Mouse (Mus musculus): Measurements from ENCODE around the gene Abcb6.

Abcb6 gene

GRCm38 (mm10) chr1:75180105-75180590 is at the start of gene Abcb6:
Gene Abcb6 (minus strand): TSS chr1:75180392.
- peak; percentile 85 for DNase-seq (ENCODE audit: low read depth, low spot score)

- DNase-seq (ENCODE audit: low read depth, low spot score), result no peak
Observed at GRCm38 (mm10) chr1:75229158-75229557, 49.0 kb upstream of the Abcb6 start.

DNA sequence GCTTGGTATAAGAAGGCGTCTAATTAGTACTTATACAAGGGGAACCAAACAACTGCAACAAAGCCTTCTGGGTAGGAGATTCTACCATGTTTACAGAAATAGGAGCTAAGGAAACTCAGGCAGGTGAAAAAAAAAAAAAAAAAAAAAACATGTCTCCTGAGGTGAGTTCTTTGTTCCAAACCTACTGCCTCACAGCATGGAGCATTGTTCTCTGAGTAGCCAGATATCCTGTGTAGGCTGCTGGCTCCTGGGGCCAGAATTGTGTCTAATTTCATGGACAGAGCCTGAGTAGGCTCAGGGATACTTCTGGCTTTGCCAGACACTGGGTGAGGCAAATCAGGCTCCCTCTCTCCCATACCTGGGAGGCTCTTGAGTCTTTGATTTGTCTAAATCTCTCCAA is 47.5 kb upstream of the Abcb6 start:
- DNase-seq (ENCODE audit: low read depth, low spot score), result no peak

DNA sequence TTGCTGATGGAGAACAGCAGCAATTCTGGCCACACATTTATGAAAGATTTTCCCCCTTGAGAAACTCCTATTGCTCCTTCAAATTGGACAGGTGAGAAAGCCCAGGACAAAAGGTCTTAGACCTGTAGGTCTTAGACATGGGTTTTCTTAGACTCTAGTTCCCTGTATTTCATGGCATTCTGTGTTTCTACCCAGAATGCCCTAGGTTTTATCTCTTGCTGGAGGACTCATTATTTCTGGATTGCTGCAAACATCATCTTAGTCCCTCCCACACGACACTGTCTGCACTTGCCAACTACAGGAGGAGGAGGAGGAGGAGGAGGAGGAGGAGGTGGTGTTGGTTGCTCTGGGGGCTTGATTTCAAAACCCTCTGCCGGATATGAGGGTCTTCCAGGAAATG is 45.9 kb upstream of the Abcb6 start:
- no peak for DNase-seq (ENCODE audit: low read depth, low spot score)

DNA sequence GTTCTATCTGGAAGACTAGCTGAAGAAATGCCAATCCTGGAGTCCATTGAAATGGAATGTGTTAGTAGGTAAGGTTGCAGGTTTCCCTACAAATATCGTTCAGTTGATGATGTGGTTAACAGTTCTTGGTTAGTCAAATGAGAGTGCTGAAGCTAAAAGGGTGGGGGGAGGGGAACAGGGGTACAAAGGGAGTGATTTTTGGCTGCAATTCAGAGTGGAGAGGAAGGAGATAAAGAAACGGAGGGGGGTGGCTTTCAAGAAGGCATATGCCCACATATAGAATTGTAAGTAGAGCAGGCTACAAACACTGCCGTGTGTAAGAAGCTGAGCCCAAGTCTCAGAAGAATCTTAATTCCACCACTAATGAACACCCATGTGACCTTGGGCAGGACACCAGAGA is 45.3 kb upstream of the Abcb6 start:
- DNase-seq (ENCODE audit: low read depth, low spot score), result no peak

DNA sequence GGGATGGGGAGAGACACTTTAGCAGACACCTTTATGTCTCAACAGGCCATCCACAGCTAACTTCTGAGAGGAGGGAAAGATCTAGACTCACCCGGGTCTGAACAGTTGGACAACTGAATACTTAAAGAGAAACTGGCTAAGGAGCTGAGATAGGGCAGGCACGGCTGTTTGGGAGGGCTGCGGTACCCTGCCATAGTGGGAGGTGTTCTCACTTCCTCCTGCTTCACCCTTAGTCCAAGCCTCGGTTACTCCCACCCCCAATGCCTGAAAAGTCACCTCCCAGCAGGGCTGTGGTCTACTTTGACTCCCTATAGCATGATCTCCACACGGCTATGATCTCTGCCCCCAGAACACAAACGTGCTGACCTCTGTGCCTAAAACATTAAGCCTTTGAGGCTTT is 43.3 kb upstream of the Abcb6 start:
- peak; percentile 28 for DNase-seq (ENCODE audit: low read depth, low spot score)

DNA sequence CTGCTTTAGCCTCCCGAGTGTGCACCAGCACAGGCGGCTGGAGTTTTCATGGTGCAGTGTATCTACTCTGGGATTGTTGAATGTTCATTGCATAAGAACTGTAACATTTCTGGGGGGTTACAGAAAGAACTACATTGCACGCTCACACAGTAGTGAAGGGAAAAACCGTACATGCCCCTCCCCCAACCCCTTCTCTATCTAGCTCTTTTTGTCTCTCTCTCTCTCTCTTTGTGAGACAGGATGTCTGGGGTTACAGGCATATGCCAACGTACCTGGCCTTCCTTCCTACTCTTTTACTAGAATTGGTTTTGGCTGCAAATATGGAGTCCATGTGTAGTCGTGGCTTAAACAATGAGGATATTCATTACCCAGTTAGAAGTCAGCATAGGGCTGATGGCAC is 42.7 kb upstream of the Abcb6 start:
- DNase-seq (ENCODE audit: low read depth, low spot score), result peak; percentile 66

DNA sequence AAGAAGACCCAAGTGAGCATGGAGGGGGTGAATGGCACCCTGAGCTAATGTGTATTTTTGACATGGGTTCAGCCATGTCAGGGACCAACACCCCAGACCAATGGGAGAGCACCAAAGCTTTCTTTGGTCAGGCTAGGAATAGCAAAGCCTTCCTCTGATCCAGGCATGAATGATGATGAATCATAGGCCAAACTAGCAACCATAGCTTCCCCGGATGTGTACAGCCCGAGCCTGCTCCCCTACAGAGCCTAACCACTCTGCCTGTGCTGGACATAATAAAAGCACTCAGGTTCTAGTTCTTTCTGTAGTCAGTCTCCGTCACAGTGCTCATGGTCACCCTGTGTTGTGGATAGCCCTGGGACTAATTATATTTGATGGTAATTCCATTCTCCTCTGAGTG is 41.3 kb upstream of the Abcb6 start:
- DNase-seq (ENCODE audit: low read depth, low spot score), result no peak

DNA sequence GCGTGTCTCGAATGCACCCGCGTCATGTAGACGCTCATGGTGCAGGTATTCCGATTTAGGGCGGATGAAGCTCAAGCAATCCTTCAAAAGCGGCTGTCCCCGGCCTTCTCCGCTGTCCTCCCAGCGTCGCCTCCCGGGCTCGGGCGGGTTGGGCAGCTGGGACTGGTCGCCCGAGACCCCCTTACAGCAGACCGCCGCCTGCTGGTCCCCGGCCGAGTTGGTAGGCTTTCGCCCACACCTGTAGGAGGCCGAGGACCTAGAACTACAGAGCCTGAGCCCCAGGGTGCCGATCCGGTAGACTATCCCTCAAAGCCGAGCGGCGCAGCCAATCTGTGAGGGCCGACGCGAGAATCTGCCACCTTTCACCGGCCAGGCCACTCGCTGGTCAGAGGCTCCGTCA is 39.3 kb upstream of the Abcb6 start, which contains the start of gene Tuba4a:
Gene Tuba4a, minus strand, starts transcription at position 335 of the 400 bp plus-strand sequence.
- no peak for DNase-seq (ENCODE audit: low read depth, low spot score)

DNA sequence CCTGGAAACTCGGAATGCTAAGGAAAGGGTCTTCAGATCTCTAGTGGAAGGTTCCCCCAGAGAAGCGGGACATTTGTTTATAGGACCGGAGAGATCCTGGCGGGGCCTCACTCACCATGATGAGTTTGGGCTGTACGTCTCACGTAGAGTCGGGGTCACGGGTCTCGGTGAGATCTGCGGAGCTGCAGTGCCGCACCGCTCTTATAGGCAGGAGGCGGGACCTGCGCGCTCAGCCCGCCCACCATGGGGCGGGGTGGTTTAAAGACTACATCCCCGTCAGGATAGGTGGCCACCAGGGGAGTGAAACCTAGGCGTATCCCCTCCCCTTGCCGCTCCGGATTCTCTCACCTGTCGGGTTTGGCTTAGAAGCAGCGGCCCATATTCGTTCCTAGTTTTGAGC is 38.9 kb upstream of the Abcb6 start:
- DNase-seq (ENCODE audit: low read depth, low spot score), result peak; percentile 97

DNA sequence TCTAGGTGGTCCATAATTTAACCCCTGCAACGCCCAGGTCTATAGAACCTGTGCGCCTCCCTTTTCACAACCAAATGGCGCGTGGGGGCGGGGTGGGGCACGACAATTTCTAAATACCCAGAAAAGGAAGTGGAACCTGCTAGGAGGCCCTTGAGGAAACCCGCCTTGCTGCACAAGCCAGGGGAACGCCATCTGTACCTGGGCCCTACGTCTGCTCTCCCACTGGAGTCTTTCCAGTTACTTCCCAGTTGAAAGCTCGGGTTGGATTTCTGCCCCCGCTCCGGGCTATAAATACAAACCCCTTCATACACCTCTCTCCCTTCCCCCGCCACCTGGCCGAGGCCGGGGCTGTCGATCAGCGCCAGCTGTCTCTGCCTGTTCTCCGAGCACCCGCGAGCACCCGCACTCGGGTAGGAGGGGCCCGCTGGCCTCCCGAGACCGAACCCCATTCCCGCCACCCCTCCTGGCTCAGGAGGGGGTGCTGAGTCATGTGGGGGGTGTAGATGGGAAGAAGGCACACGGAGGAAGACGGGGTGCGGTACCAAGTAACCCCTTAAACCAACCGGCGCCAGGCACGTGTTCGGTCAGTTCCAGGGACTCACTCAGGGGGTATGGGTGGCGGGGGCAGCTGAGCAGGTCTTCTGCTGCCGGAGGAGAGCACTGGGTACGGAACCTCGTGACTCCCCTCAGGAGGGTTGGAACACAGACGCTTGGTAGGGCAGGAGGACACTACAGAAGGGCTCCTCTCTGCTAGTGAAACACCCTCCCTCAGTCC is 38.2 kb upstream of the Abcb6 start:
- DNase-seq (ENCODE audit: low read depth, low spot score), result peak; percentile 76

- no peak for DNase-seq (ENCODE audit: low read depth, low spot score)
Observed at GRCm38 (mm10) chr1:75217893-75218226, 37.7 kb upstream of the Abcb6 start.

GRCm38 (mm10) chr1:75216797-75217585 is 36.8 kb upstream of the Abcb6 start:
- peak; percentile 12 for DNase-seq (ENCODE audit: low read depth, low spot score)

GRCm38 (mm10) chr1:75215785-75216184 is 35.6 kb upstream of the Abcb6 start:
- DNase-seq (ENCODE audit: low read depth, low spot score), result no peak

DNA sequence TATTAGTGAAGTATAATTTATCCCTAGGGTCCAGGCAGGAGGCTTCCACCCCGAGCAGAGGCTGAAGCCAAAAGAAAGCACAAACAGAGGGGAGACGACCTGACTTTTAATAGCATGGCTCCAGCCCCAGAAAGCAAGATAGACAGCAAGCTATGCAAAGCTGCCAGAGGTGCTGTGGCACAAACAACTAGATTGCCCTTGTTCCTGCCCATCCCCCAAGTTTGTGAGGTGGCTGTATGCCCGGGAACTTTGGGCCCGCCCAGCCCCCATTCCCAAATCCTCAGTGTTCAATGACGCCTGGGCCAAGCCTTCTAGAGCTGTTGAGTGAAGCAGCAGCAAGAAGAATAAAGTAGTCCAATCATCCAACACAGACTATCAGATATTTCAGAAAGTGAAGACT is 34.7 kb upstream of the Abcb6 start:
- no peak for DNase-seq (ENCODE audit: low read depth, low spot score)

GRCm38 (mm10) chr1:75214442-75214841 is 34.2 kb upstream of the Abcb6 start:
- no peak for DNase-seq (ENCODE audit: low read depth, low spot score)

DNA sequence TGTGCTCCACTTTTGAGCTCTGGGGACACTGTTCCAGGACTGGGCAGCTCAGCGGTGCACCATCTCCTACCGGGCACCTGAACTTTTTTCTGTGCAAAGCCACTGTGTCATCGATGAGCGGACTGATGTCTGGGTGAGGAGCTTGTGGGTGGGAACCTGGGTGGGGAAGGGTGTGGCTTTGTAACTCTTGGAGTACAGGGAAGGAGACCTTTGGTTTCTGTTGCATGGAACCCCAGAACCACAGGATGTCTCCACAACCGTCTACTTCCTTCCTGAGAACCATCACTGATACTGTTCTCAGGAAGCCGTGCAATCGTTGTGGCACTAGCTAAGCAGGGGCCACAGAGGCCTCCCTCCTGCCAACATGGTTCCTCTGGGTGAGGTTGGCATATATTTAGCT is 32.9 kb upstream of the Abcb6 start:
- DNase-seq (ENCODE audit: low read depth, low spot score), result peak; percentile 39

- no peak for DNase-seq (ENCODE audit: low read depth, low spot score)
Observed at GRCm38 (mm10) chr1:75212542-75212941, 32.4 kb upstream of the Abcb6 start.

GRCm38 (mm10) chr1:75211141-75211708 is 31.0 kb upstream of the Abcb6 start:
- DNase-seq (ENCODE audit: low read depth, low spot score), result no peak

GRCm38 (mm10) chr1:75210136-75211087 is 30.2 kb upstream of the Abcb6 start, which contains the start of the genes Glb1l and Stk16:
Gene Glb1l (minus strand): TSS chr1:75210813.
Gene Stk16 (plus strand): TSS chr1:75210838.
- DNase-seq (ENCODE audit: low read depth, low spot score), result peak; percentile 96

- DNase-seq (ENCODE audit: low read depth, low spot score), result peak; percentile 40
Observed at GRCm38 (mm10) chr1:75208967-75209678, 28.9 kb upstream of the Abcb6 start.

Data from CD4-positive, CD25-positive, alpha-beta regulatory T cell, adult 2 months (primary cell).